8 mouse cellular contexts compared by ENCODE assay signal in genomic region chr12:4476832-4477671, GRCm38 (mm10). TPM values are rescaled to one million over a fixed set of nuclear protein-coding genes. Genes with fewer than 3 reads are reported as not detected.
DNase-seq lines count a peak whose midpoint lies in the region; ATAC-seq and TF ChIP-seq lines count a peak whose summit lies in the region.

Gene Ncoa1, minus strand, starts transcription at chr12:4477182.

- peak; percentile 78 to 81 for DNase-seq in B cell, adult 2 months
- peak; percentile 83 for DNase-seq in naive thymus-derived CD4-positive, alpha-beta T cell, adult 2 months (ENCODE audit: low read depth)
- peak; percentile 82 for DNase-seq in splenic B cell, adult 2 months (ENCODE audit: low read depth, low spot score)

- no peaks in the 10 kb centered on the region for H3K36me3 ChIP-seq in heart, embryonic 11.5 days (ENCODE audit: control insufficient read depth, insufficient read depth, low read length)
- H3K36me3 ChIP-seq in kidney, embryonic 16.5 days (ENCODE audit: insufficient read depth, low read length), result no peaks in the 10 kb centered on the region
- H3K36me3 ChIP-seq in liver, embryonic 12.5 days, result no peaks in the 10 kb centered on the region
- H3K36me3 ChIP-seq in splenic B cell, adult 2 months (ENCODE audit: control insufficient read depth, insufficient read depth, low read length, poor library complexity, severe bottlenecking), result no peaks in the 10 kb centered on the region

- 1% methylated on average over 39 of the region's 98 CpGs for WGBS in heart, embryonic 11.5 days (ENCODE audit: insufficient replicate concordance)
- whole genome bisulfite sequencing in kidney, embryonic 16.5 days, result 1% methylated on average over 77 of the region's 98 CpGs
- 2% methylated on average over 42 of the region's 98 CpGs for WGBS in liver, embryonic 12.5 days (ENCODE audit: insufficient replicate concordance)

- peak within 1 kb of the TSS; percentile 98 for H3K4me3 ChIP-seq in bone marrow macrophage, adult 2 months (ENCODE audit: insufficient read depth, low read length)
- peak within 1 kb of the TSS; percentile 86 for H3K4me3 ChIP-seq in heart, embryonic 11.5 days (ENCODE audit: low read depth, low read length)
- peak within 1 kb of the TSS; percentile 96 for H3K4me3 ChIP-seq in kidney, embryonic 16.5 days (ENCODE audit: low read length)
- peak within 1 kb of the TSS; percentile 85 for H3K4me3 ChIP-seq in liver, embryonic 12.5 days

- TF ChIP-seq CTCF in bone marrow macrophage, adult 2 months (IDR thresholded peaks at IDR 0.05; ENCODE audit: low read depth, low read length), result no peak

- peak; percentile 70 for ATAC-seq in erythroblast, adult 5-6 weeks (replicated peaks; ENCODE audit: low FRiP score, poor library complexity, severe bottlenecking)
- peak; percentile 86 for ATAC-seq in heart, embryonic 11.5 days (replicated peaks; ENCODE audit: insufficient number of reproducible peaks, low FRiP score, low TSS enrichment)
- peak; percentile 95 for ATAC-seq in kidney, embryonic 16.5 days (ENCODE audit: low FRiP score, low TSS enrichment)
- peak; percentile 82 for ATAC-seq in liver, embryonic 12.5 days

- no peaks in the 10 kb centered on the region for H3K9me3 ChIP-seq in heart, embryonic 11.5 days (replicated peaks; ENCODE audit: control insufficient read depth, low read length)
- no peaks in the 10 kb centered on the region for H3K9me3 ChIP-seq in kidney, embryonic 16.5 days (ENCODE audit: low read length)
- no peaks in the 10 kb centered on the region for H3K9me3 ChIP-seq in liver, embryonic 12.5 days (replicated peaks)

- H3K27ac ChIP-seq in bone marrow macrophage, adult 2 months (ENCODE audit: insufficient read depth, low read depth, low read length), result peak within 1 kb of the TSS; percentile 56
- peak within 1 kb of the TSS; percentile 86 for H3K27ac ChIP-seq in heart, embryonic 11.5 days (ENCODE audit: low read depth, low read length)
- peak within 1 kb of the TSS; percentile 91 for H3K27ac ChIP-seq in kidney, embryonic 16.5 days (ENCODE audit: low read length)
- peak within 1 kb of the TSS; percentile 39; the same call in 1 of the 2 replicates for H3K27ac ChIP-seq in liver, embryonic 12.5 days

- H3K9ac ChIP-seq in heart, embryonic 11.5 days (ENCODE audit: low read depth, low read length), result peak within 1 kb of the TSS; percentile 89
- peak within 1 kb of the TSS; percentile 92 for H3K9ac ChIP-seq in kidney, embryonic 16.5 days (replicated peaks; ENCODE audit: low read length)
- peak within 1 kb of the TSS; percentile 79 for H3K9ac ChIP-seq in liver, embryonic 12.5 days

- peak within 1 kb of the TSS; percentile 66 for H3K4me2 ChIP-seq in heart, embryonic 11.5 days
- H3K4me2 ChIP-seq in kidney, embryonic 16.5 days (replicated peaks; ENCODE audit: low read depth, low read length), result peak within 1 kb of the TSS; percentile 83
- H3K4me2 ChIP-seq in liver, embryonic 12.5 days, result peak within 1 kb of the TSS; percentile 99

- no peaks in the 10 kb centered on the region for H3K27me3 ChIP-seq in heart, embryonic 11.5 days (ENCODE audit: control insufficient read depth, insufficient read depth, low read length)
- H3K27me3 ChIP-seq in kidney, embryonic 16.5 days (ENCODE audit: insufficient read depth, low read length), result peaks cover 2% of the 10 kb centered on the region; the same call in 1 of the 2 replicates
- H3K27me3 ChIP-seq in liver, embryonic 12.5 days (replicated peaks), result peaks cover 69% of the 10 kb centered on the region
- H3K27me3 ChIP-seq in splenic B cell, adult 2 months (ENCODE audit: control insufficient read depth, insufficient read depth, low read length, poor library complexity, severe bottlenecking), result no peaks in the 10 kb centered on the region

- TF ChIP-seq POLR2A in bone marrow macrophage, adult 2 months (IDR thresholded peaks at IDR 0.05; ENCODE audit: borderline replicate concordance, low read depth, low read length), result peak; percentile 64; the same call in 1 of the 2 replicates

- peaks cover 5% of the 10 kb centered on the region for H3K4me1 ChIP-seq in bone marrow macrophage, adult 2 months (ENCODE audit: control insufficient read depth, insufficient read depth, low read length)
- H3K4me1 ChIP-seq in heart, embryonic 11.5 days (ENCODE audit: control insufficient read depth, insufficient read depth, low read length), result peaks cover 8% of the 10 kb centered on the region; the same call in 1 of the 2 replicates
- H3K4me1 ChIP-seq in kidney, embryonic 16.5 days (ENCODE audit: insufficient read depth, low read length), result peaks cover 16% of the 10 kb centered on the region
- peaks cover 18% of the 10 kb centered on the region for H3K4me1 ChIP-seq in liver, embryonic 12.5 days

RNA-seq across cellular contexts. Expression of gene Ncoa1, which starts in this region (rescaled TPM):
- 32.6 and 35.2 TPM in 2 replicates for polyA plus RNA-seq in bone marrow macrophage, adult 2 months (2012; ENCODE audit: insufficient read depth, insufficient read length, missing spikeins)
- total RNA-seq in erythroblast, adult 5-6 weeks (2015; ENCODE audit: low replicate concordance), result 6.9 and 23.2 TPM in 2 replicates
- total RNA-seq in erythroblast, adult 5-6 weeks (2017; ENCODE audit: low replicate concordance), result 3.1 and 7.5 TPM in 2 replicates
- 9.9 and 10.4 TPM in 2 replicates for polyA plus RNA-seq in heart, embryonic 11.5 days (2014; fragmentation: Nextera tagmentation; extraction: Ambion mirVana)
- 5.6 and 6.6 TPM in 2 replicates for polyA plus RNA-seq in kidney, embryonic 16.5 days (2015; fragmentation: Nextera tagmentation; extraction: Ambion mirVana)
- polyA plus RNA-seq in liver, embryonic 12.5 days (2016; fragmentation: Nextera tagmentation; extraction: Ambion mirVana), result 1.9 and 2.3 TPM in 2 replicates

Comparison
In these comparisons a context has a peak if more than half of its experiments do, and no peak if none do; other contexts are left out.
1. Peak in every context shown above with its lines: DNase-seq, ATAC-seq, H3K4me3 ChIP-seq and H3K27ac ChIP-seq.
2. H3K27ac ChIP-seq: peak in every context shown above with its lines; median percentile 91 in kidney, embryonic 16.5 days; 86 in heart, embryonic 11.5 days; 56 in bone marrow macrophage, adult 2 months; 39 in liver, embryonic 12.5 days.